Mouse (Mus musculus) forebrain, embryonic 11.5 days (tissue): ENCODE measurements at regions not wholly inside any gene's neighbourhood (a gene's known extent, or its start where the extent isn't known, plus 50 kb on each side); places are given as distances from the start of the nearest gene placed in this dataset.

ENCODE experiments used
- ATAC-seq: fragments of 200-750 bp; cut with Nextera tagmentation; replicated peaks from 2 replicates; pipeline ENCODE4 v1.8.0; 2017; ENCODE audit warnings: moderate TSS enrichment; ENCODE audit not compliant: low FRiP score
- DNase-seq: peaks from one replicate; pipeline ENCODE4 v3.0.0-alpha.2; 2017; ENCODE audit warnings: low spot score
- H3K27ac ChIP-seq: fragments of 300-500 bp; sonication (generic); 2 replicates; pipeline ENCODE4 v1.5.1; 2014; ENCODE audit warnings: low read depth, low read length
- H3K27me3 ChIP-seq: fragments of 300-500 bp; sonication (generic); 2 replicates; pipeline ENCODE4 v1.6.1; 2014; ENCODE audit warnings: mild to moderate bottlenecking, low read length, mixed read lengths; ENCODE audit not compliant: control insufficient read depth, insufficient read depth
- H3K36me3 ChIP-seq: fragments of 300-500 bp; sonication (generic); 2 replicates; pipeline ENCODE4 v1.6.1; 2014; ENCODE audit warnings: mild to moderate bottlenecking, low read length, moderate library complexity, mixed read lengths; ENCODE audit not compliant: control insufficient read depth, insufficient read depth
- H3K4me1 ChIP-seq: fragments of 300-500 bp; sonication (generic); replicated peaks from 2 replicates; pipeline ENCODE4 v1.6.1; 2014; ENCODE audit warnings: low read length, mixed read lengths; ENCODE audit not compliant: control insufficient read depth, insufficient read depth
- H3K4me2 ChIP-seq: fragments of 300-500 bp; sonication (generic); 2 replicates; pipeline ENCODE4 v1.6.1; 2014; ENCODE audit warnings: low read depth, mild to moderate bottlenecking, low read length, moderate library complexity, mixed read lengths; ENCODE audit not compliant: severe bottlenecking
- H3K4me3 ChIP-seq: fragments of 300-500 bp; sonication (generic); 2 replicates; pipeline ENCODE4 v1.5.1; 2014; ENCODE audit warnings: low read depth, low read length
- H3K9ac ChIP-seq: fragments of 300-500 bp; sonication (generic); 2 replicates; pipeline ENCODE4 v1.6.1; 2014; ENCODE audit warnings: low read length
- H3K9me3 ChIP-seq: fragments of 300-500 bp; sonication (generic); 2 replicates; pipeline ENCODE4 v1.6.1; 2016; ENCODE audit warnings: low read length, mixed read lengths; ENCODE audit not compliant: control insufficient read depth
- WGBS: fragments of 180-500 bp; shearing (Covaris S2); extraction: QIAGEN DNeasy Blood & Tissue Kit; methylation state at CpG from one replicate; pipeline ENCODE4 v1.1.7; 2014; 5-methylcytosine and 5-hydroxymethylcytosine counted together

- ATAC-seq = no peak
- 79% methylated on average over 5 of the region's 5 CpGs for WGBS
- no peaks in the 10 kb centered on the region for H3K36me3 ChIP-seq
These were observed 269.5 kb upstream of the Kcnj16 start for GRCm38 (mm10) chr11:110698342-110698741.

DNA sequence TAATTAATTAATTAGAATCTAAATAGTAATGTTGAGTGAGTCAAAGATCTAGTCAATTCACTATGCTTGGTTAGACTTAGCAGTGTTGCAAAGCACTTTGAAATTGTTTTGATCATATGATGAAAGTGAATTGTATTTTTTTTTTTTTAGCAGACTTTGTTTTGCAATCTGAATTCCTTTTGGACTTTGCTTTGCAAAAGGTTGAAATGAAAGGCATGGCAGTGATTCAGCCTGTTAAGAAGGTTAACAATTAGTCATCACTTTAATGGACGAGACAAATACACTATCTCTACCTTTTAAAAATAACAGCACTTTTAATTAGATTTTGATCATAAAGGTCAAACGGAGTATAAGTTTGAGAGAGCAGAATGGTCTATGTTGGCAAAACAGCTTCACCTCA, 266.9 kb upstream of the Kcnj16 start:
- H3K36me3 ChIP-seq = no peaks in the 10 kb centered on the region
- WGBS = 91% methylated on average over 2 of the region's 2 CpGs
- DNase-seq (no peak), ATAC-seq (no peak)
- H3K4me1 ChIP-seq = no peaks in the 10 kb centered on the region
- no peaks in the 10 kb centered on the region for H3K27me3 ChIP-seq
- H3K9me3 ChIP-seq = no peaks in the 10 kb centered on the region
- no peak overlapping the region for H3K4me2 ChIP-seq
- H3K27ac ChIP-seq = no peak overlapping the region
- no peak overlapping the region for H3K9ac ChIP-seq
- no peak overlapping the region for H3K4me3 ChIP-seq

More at GRCm38 (mm10) chr11:110698342-110698741, 269.5 kb upstream of the Kcnj16 start:
- Histone ChIP-seq H3K27me3 (no peaks in the 10 kb centered on the region), H3K27ac (no peak overlapping the region), H3K4me2 (no peak overlapping the region), H3K4me1 (no peaks in the 10 kb centered on the region), H3K4me3 (no peak overlapping the region), H3K9me3 (no peaks in the 10 kb centered on the region), H3K9ac (no peak overlapping the region)
- no peak for DNase-seq

DNA sequence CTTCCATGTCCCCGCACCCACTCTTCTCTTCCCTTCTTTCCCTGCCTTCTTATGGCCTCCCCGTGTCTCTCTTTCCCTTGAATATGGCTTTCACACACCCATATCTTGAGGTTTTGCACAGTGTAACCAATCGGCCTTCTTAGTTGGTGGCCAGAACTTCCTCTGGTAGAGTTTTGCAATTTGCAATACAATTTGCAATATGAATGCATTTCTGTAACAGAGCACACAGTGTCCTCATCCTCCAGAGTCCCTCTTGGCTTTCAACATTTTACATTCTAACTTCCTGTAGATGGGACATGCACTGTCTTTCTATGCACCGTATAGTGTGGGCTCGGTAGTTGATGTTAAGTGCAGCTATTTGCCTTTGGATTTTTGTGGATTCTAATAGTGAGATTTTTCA, 265.7 kb upstream of the Kcnj16 start:
- H3K4me1 ChIP-seq = no peaks in the 10 kb centered on the region
- H3K36me3 ChIP-seq = no peaks in the 10 kb centered on the region
- no peak overlapping the region for H3K4me3 ChIP-seq
- no peak overlapping the region for H3K27ac ChIP-seq
- H3K9ac ChIP-seq = no peak overlapping the region
- H3K27me3 ChIP-seq = no peaks in the 10 kb centered on the region
- DNase-seq (no peak), ATAC-seq (no peak)
- no peaks in the 10 kb centered on the region for H3K9me3 ChIP-seq
- WGBS = 92% methylated on average over 5 of the region's 5 CpGs
- H3K4me2 ChIP-seq = no peak overlapping the region

- no peak for DNase-seq
- 89% methylated on average over 2 of the region's 2 CpGs for WGBS
These were observed 264.3 kb upstream of the Kcnj16 start for GRCm38 (mm10) chr11:110703511-110703910.

GRCm38 (mm10) chr11:110707328-110707727, 260.5 kb upstream of the Kcnj16 start:
- no peaks in the 10 kb centered on the region for H3K36me3 ChIP-seq
- H3K4me3 ChIP-seq = no peak overlapping the region
- H3K27ac ChIP-seq = no peak overlapping the region
- DNase-seq (no peak), ATAC-seq (no peak)
- no peak overlapping the region for H3K4me2 ChIP-seq
- H3K27me3 ChIP-seq = no peaks in the 10 kb centered on the region
- no peaks in the 10 kb centered on the region for H3K9me3 ChIP-seq
- no peak overlapping the region for H3K9ac ChIP-seq
- no peaks in the 10 kb centered on the region for H3K4me1 ChIP-seq
- WGBS = 77% methylated on average over 4 of the region's 4 CpGs

More at GRCm38 (mm10) chr11:110703511-110703910, 264.3 kb upstream of the Kcnj16 start:
- H3K27ac ChIP-seq = no peak overlapping the region
- no peaks in the 10 kb centered on the region for H3K9me3 ChIP-seq
- no peaks in the 10 kb centered on the region for H3K36me3 ChIP-seq
- H3K4me2 ChIP-seq = no peak overlapping the region
- ATAC-seq = no peak
- H3K9ac ChIP-seq = no peak overlapping the region
- H3K27me3 ChIP-seq = no peaks in the 10 kb centered on the region
- no peaks in the 10 kb centered on the region for H3K4me1 ChIP-seq
- H3K4me3 ChIP-seq = no peak overlapping the region

DNA sequence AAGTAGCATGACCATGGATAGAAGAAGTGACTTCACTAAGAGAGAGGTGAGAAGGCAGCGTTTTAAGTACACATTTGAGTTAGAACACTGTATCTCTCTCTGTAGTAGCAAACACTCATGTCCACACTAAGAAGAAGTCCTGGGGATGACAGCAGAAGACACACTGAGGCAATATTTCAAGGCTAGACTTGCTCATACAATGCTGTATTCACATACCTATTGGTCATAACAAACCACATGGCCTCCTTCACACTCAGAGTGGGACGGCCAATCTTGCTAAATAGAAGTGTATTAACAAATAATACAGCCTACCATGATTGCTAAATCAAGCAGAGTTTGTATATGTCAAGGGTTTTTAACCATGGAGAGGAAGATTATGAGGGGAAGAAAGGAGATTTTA, 252.5 kb upstream of the Kcnj16 start:
- Histone ChIP-seq H3K9me3 (no peaks in the 10 kb centered on the region), H3K4me2 (no peak overlapping the region), H3K27ac (no peak overlapping the region), H3K27me3 (no peaks in the 10 kb centered on the region), H3K9ac (no peak overlapping the region), H3K4me1 (no peaks in the 10 kb centered on the region), H3K4me3 (no peak overlapping the region), H3K36me3 (no peaks in the 10 kb centered on the region)
- DNase-seq (no peak), ATAC-seq (no peak)
- WGBS = 84% methylated on average over 2 of the region's 2 CpGs

GRCm38 (mm10) chr11:110716369-110716768, 251.5 kb upstream of the Kcnj16 start:
- H3K27ac ChIP-seq = no peak overlapping the region
- H3K27me3 ChIP-seq = no peaks in the 10 kb centered on the region
- 74% methylated on average over 1 of the region's 1 CpGs for WGBS
- H3K9ac ChIP-seq = no peak overlapping the region
- no peak overlapping the region for H3K4me2 ChIP-seq
- no peaks in the 10 kb centered on the region for H3K36me3 ChIP-seq
- H3K9me3 ChIP-seq = no peaks in the 10 kb centered on the region
- no peaks in the 10 kb centered on the region for H3K4me1 ChIP-seq
- no peak overlapping the region for H3K4me3 ChIP-seq
- DNase-seq (no peak), ATAC-seq (no peak)

DNA sequence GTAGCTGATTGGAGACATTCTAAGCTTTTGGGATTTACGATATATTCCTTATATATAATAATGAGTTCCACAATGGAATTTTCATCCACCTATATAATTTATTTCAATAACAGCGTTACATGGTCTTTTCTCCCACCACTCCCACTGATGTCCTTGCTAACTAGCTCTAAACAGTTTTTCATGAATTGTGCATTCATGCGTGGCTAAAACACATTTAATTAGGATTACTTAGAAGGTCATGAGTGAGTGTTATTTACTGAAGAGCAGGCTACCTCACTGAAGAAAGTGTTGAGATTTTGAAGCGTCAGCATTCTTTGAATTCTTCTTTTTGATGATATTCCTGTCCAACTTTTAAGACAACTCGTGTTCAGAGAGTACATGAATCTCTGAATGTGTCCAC, 245.1 kb upstream of the Kcnj16 start:
- no peaks in the 10 kb centered on the region for H3K4me1 ChIP-seq
- WGBS = 54% methylated on average over 5 of the region's 5 CpGs
- H3K9ac ChIP-seq = no peak overlapping the region
- no peak overlapping the region for H3K27ac ChIP-seq
- no peaks in the 10 kb centered on the region for H3K27me3 ChIP-seq
- H3K4me2 ChIP-seq = no peak overlapping the region
- DNase-seq = no peak
- no peaks in the 10 kb centered on the region for H3K36me3 ChIP-seq
- no peak for ATAC-seq
- no peaks in the 10 kb centered on the region for H3K9me3 ChIP-seq
- H3K4me3 ChIP-seq = no peak overlapping the region

DNA sequence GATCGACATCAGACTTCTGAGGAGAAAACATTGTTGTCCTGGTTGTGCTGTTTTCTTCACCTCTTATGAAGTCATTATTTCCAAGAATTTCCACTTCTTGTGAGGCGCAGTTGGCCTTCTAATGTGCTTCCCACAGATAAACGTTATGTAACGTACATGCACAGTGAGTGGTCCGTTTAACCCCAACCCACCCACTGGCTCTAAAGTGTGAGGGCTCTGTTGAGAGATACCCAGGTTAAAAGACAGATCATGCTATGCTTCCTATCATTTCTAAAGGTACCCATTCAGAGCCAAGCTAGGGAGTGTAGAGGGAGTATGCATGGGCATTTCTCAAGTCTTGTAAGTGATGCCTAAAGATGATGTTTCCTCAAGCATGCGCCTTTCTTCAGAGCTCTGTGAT, 243.9 kb upstream of the Kcnj16 start:
- H3K4me2 ChIP-seq = no peak overlapping the region
- no peaks in the 10 kb centered on the region for H3K36me3 ChIP-seq
- no peaks in the 10 kb centered on the region for H3K9me3 ChIP-seq
- no peak overlapping the region for H3K4me3 ChIP-seq
- no peak for ATAC-seq
- no peaks in the 10 kb centered on the region for H3K27me3 ChIP-seq
- 91% methylated on average over 6 of the region's 6 CpGs for WGBS
- DNase-seq = no peak
- no peak overlapping the region for H3K27ac ChIP-seq
- no peaks in the 10 kb centered on the region for H3K4me1 ChIP-seq
- H3K9ac ChIP-seq = no peak overlapping the region
